Mouse (Mus musculus) embryonic fibroblast, embryonic 13.5 days (primary cell): ENCODE results near the gene Farp1.

Experiments
- CTCF ChIP-seq: IDR thresholded peaks from 2 replicates; pipeline ENCODE4 v1.5.1; 2011; ENCODE audit warnings: mild to moderate bottlenecking, control low read depth, low read length, moderate library complexity, borderline replicate concordance; ENCODE audit not compliant: insufficient read depth
- POLR2A ChIP-seq: IDR thresholded peaks from 2 replicates; pipeline ENCODE4 v1.6.1; 2011; ENCODE audit warnings: low read depth, mild to moderate bottlenecking, control low read depth, low read length, moderate library complexity

GRCm38 (mm10) chr14:121234741-121235307 lies 199.8 kb downstream of the Farp1 start:
- TF ChIP-seq POLR2A, result no peak
- TF ChIP-seq CTCF, result no peak
